Mouse (Mus musculus): Measurements from ENCODE around the gene Apoa2. TPM values are rescaled to one million over a fixed set of nuclear protein-coding genes. Genes with fewer than 3 reads are reported as not detected.
A peak's percentile ranks its signal among the peaks of the same experiment; 100 is the strongest.

Gene Apoa2
- polyA plus RNA-seq, 1 experiment from 2014 or later, result 4.2 TPM

DNA sequence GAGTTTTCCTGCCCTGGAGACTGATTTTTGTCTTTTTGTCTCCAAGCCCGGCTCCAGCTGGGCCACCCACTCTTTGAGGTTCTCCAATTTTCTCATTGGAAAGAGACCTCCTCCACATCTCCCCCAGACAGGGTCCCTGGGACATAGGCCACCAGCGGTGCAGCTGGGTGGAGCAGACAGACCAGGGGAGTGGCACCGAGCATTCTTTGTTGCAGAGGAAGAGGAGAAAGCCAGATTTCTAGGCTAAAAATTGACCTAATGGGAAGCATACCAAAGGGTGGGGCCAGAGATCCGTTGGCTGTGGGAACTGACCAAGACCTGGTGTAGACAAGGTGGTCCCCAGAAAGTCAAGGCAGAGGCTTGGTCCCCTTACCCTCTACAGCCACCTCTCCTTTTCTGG lies 23.1 kb downstream of the Apoa2 start:
- Histone ChIP-seq H3K36me3 (replicated peaks) (peaks cover 32% of the 10 kb centered on the region), H3K27ac (peak overlapping the region; percentile 95), H3K4me3 (peak overlapping the region; percentile 84), H3K9me3 (no peaks in the 10 kb centered on the region), H3K27me3 (ENCODE audit: poor library complexity, severe bottlenecking) (peaks cover 10% of the 10 kb centered on the region), H3K4me1 (peaks cover 71% of the 10 kb centered on the region)
- 37% methylated on average over 4 of the region's 4 CpGs for WGBS
- no peak for DNase-seq (ENCODE audit: extremely low spot score, low spot score)

- H3K4me3 ChIP-seq, result peak overlapping the region; percentile 84; the same call in 1 of the 2 replicates
- H3K27ac ChIP-seq, result peak overlapping the region; percentile 95
- peaks cover 77% of the 10 kb centered on the region for H3K4me1 ChIP-seq
- peaks cover 14% of the 10 kb centered on the region for H3K27me3 ChIP-seq (ENCODE audit: poor library complexity, severe bottlenecking)
- H3K9me3 ChIP-seq, result no peaks in the 10 kb centered on the region
- no peak for DNase-seq (ENCODE audit: extremely low spot score, low spot score)
- WGBS, result 31% methylated on average over 3 of the region's 3 CpGs
- peaks cover 30% of the 10 kb centered on the region for H3K36me3 ChIP-seq (replicated peaks)
Observed at GRCm38 (mm10) chr1:171248386-171249226, 23.8 kb downstream of the Apoa2 start.

DNA sequence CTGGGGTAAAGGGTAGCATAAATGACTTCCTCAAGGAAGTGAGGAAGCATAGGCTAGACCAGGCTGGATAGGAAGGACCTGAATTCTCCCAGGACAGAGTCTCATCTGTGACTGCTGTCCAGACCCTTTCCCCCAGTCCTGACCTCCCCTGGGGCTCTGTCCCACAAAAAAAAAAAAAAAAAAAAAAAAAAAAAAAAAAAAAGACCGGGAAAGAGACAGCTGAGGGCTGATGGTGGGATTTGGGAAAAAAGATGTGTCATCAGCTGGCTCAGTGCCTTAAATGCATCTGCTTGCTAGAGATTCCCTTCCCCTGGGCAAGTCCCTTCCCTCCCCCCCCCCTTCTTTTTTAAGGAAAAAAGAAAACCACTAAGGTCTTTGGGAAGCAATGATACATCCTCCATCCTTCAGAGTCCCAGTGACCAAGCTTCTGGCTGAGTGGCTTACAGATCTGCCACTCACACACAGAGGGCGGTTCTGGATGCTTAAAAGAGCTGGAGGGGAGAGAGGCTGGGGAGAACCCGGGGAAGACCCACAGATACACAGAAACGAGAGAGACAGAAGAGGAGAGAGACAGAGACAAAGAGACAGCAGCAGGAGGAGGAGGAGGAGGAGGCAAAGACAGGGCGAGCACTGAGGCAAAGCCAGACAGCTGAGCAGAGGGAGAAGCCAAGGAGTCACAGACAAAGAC lies 25.2 kb downstream of the Apoa2 start, which contains the start of gene Adamts4:
Gene Adamts4, plus strand, starts transcription at position 509 of the 688 bp plus-strand sequence.
- Histone ChIP-seq H3K9me3 (no peaks in the 10 kb centered on the region), H3K4me1 (peaks cover 77% of the 10 kb centered on the region), H3K36me3 (replicated peaks) (peaks cover 30% of the 10 kb centered on the region), H3K27ac (peak within 1 kb of the TSS; percentile 95), H3K4me3 (peak within 1 kb of the TSS; percentile 53), H3K27me3 (ENCODE audit: poor library complexity, severe bottlenecking) (peaks cover 14% of the 10 kb centered on the region)
- peak; percentile 54 for DNase-seq (ENCODE audit: extremely low spot score, low spot score)
- WGBS, result 12% methylated on average over 5 of the region's 5 CpGs

GRCm38 (mm10) chr1:171250680-171251593 lies 26.1 kb downstream of the Apoa2 start, which contains the start of gene Ndufs2:
Ndufs2 (minus strand) TSS chr1:171251388.
- 12% methylated on average over 26 of the region's 26 CpGs for WGBS

GRCm38 (mm10) chr1:171251594-171252324 lies 26.9 kb downstream of the Apoa2 start:
- 3% methylated on average over 13 of the region's 13 CpGs for WGBS
- Histone ChIP-seq H3K36me3 (replicated peaks) (peaks cover 37% of the 10 kb centered on the region), H3K4me3 (peak overlapping the region; percentile 53), H3K9me3 (no peaks in the 10 kb centered on the region), H3K27ac (peak overlapping the region; percentile 87), H3K27me3 (ENCODE audit: poor library complexity, severe bottlenecking) (peaks cover 14% of the 10 kb centered on the region), H3K4me1 (peaks cover 65% of the 10 kb centered on the region)
- DNase-seq (ENCODE audit: extremely low spot score, low spot score), result peak; percentile 56

More at GRCm38 (mm10) chr1:171250680-171251593, 26.1 kb downstream of the Apoa2 start, which contains the start of gene Ndufs2:
- H3K27ac ChIP-seq, result peak within 1 kb of the TSS; percentile 87
- H3K27me3 ChIP-seq (ENCODE audit: poor library complexity, severe bottlenecking), result peaks cover 14% of the 10 kb centered on the region
- peak within 1 kb of the TSS; percentile 53 for H3K4me3 ChIP-seq
- DNase-seq (ENCODE audit: extremely low spot score, low spot score), result no peak
- H3K4me1 ChIP-seq, result peaks cover 70% of the 10 kb centered on the region
- no peaks in the 10 kb centered on the region for H3K9me3 ChIP-seq
- peaks cover 29% of the 10 kb centered on the region for H3K36me3 ChIP-seq (replicated peaks)

GRCm38 (mm10) chr1:171252415-171252814 lies 27.6 kb downstream of the Apoa2 start:
- peaks cover 14% of the 10 kb centered on the region for H3K27me3 ChIP-seq (ENCODE audit: poor library complexity, severe bottlenecking)
- WGBS, result 42% methylated on average over 17 of the region's 17 CpGs
- H3K9me3 ChIP-seq, result no peaks in the 10 kb centered on the region
- peak overlapping the region; percentile 53 for H3K4me3 ChIP-seq
- no peak for DNase-seq (ENCODE audit: extremely low spot score, low spot score)
- peak overlapping the region; percentile 87 for H3K27ac ChIP-seq
- peaks cover 40% of the 10 kb centered on the region for H3K36me3 ChIP-seq (replicated peaks)
- peaks cover 64% of the 10 kb centered on the region for H3K4me1 ChIP-seq

DNA sequence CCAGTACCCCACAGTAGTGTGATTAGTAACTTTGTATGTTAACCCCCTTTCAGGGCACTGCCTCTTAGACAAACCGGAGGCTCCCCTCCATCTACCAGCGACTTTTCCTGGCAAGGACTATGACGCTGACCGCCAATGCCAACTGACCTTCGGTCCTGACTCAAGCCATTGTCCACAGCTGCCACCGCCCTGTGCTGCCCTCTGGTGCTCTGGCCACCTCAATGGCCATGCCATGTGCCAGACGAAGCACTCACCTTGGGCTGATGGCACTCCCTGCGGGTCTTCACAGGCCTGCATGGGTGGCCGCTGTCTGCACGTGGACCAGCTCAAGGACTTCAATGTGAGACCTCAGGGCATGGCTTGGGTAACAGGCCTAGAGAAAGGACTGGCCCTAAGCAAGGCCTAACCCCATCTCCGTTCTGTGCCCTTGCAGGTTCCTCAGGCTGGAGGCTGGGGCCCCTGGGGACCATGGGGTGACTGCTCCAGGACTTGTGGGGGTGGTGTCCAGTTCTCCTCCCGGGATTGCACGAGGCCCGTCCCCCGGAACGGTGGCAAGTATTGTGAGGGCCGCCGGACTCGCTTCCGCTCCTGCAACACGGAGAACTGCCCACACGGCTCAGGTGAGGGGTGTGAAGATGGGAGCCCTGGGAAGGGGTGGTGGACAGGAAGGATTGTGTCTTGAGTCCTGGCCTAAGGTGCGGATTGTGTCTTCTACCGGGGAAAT lies 31.4 kb downstream of the Apoa2 start:
- H3K36me3 ChIP-seq (replicated peaks), result peaks cover 56% of the 10 kb centered on the region
- peaks cover 12% of the 10 kb centered on the region for H3K27me3 ChIP-seq (ENCODE audit: poor library complexity, severe bottlenecking)
- H3K4me3 ChIP-seq, result no peak overlapping the region
- peaks cover 26% of the 10 kb centered on the region for H3K4me1 ChIP-seq
- WGBS, result 92% methylated on average over 24 of the region's 24 CpGs
- no peak for DNase-seq (ENCODE audit: extremely low spot score, low spot score)
- H3K27ac ChIP-seq, result 0 out of 2 replicates have a peak overlapping the region, but pooled peaks have one; percentile 0
- H3K9me3 ChIP-seq, result no peaks in the 10 kb centered on the region

DNA sequence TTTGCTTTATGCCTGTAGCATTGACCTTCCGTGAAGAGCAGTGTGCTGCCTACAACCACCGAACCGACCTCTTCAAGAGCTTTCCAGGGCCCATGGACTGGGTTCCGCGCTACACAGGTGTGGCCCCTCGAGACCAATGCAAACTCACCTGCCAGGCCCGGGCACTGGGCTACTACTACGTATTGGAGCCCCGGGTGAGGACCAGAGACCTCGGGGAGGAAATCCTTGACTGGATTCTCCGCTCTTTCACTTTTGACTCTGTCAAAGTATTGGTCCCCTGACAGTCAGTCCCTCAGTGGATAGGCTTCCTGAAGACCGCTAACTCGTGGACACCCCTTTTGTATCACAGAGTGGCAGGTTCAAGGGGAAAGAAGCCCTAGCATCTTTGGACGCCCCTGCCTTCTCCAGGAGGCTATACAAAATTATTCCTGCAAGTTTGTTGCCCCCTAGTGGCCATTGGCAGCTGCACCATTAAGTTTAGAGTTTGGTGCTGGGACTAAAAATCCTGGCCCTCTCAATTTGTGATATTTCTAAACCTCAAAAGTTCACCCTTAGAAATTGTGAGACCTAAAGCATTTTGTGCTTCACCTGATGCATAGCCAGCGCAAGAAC lies 32.2 kb downstream of the Apoa2 start:
- H3K9me3 ChIP-seq, result no peaks in the 10 kb centered on the region
- H3K27me3 ChIP-seq (ENCODE audit: poor library complexity, severe bottlenecking), result peaks cover 11% of the 10 kb centered on the region; the same call in 1 of the 2 replicates
- WGBS, result 69% methylated on average over 15 of the region's 15 CpGs
- peaks cover 19% of the 10 kb centered on the region for H3K4me1 ChIP-seq
- H3K4me3 ChIP-seq, result no peak overlapping the region
- H3K27ac ChIP-seq, result no peak overlapping the region
- H3K36me3 ChIP-seq (replicated peaks), result peaks cover 56% of the 10 kb centered on the region
- DNase-seq (ENCODE audit: extremely low spot score, low spot score), result peak; percentile 60

GRCm38 (mm10) chr1:171257781-171258180 lies 32.9 kb downstream of the Apoa2 start:
- Histone ChIP-seq H3K36me3 (replicated peaks) (peaks cover 53% of the 10 kb centered on the region), H3K4me3 (no peak overlapping the region), H3K27me3 (ENCODE audit: poor library complexity, severe bottlenecking) (peaks cover 8% of the 10 kb centered on the region; the same call in 1 of the 2 replicates), H3K27ac (no peak overlapping the region), H3K9me3 (no peaks in the 10 kb centered on the region), H3K4me1 (peaks cover 19% of the 10 kb centered on the region)
- no peak for DNase-seq (ENCODE audit: extremely low spot score, low spot score)
- WGBS, result 91% methylated on average over 9 of the region's 9 CpGs

DNA sequence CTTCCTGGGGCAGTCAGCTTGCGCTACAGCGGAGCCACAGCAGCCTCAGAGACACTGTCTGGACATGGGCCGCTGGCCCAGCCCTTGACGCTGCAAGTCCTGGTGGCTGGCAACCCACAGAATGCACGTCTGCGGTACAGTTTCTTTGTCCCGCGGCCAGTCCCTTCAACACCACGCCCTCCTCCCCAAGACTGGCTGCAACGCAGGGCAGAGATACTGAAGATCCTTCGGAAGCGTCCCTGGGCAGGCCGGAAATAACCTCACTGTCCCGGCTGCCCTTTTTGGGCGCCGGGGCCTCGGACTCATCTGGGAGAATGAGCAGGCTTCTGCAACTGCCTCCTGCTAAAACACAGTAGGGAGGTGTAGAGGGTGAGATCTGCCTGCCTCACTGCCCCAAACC lies 34.1 kb downstream of the Apoa2 start:
- Histone ChIP-seq H3K9me3 (no peaks in the 10 kb centered on the region), H3K27ac (no peak overlapping the region), H3K27me3 (ENCODE audit: poor library complexity, severe bottlenecking) (0 out of 2 replicates have a peak, but pooled peaks cover 3% of the 10 kb centered on the region), H3K36me3 (replicated peaks) (peaks cover 44% of the 10 kb centered on the region), H3K4me1 (peaks cover 22% of the 10 kb centered on the region), H3K4me3 (no peak overlapping the region)
- 86% methylated on average over 17 of the region's 17 CpGs for WGBS
- no peak for DNase-seq (ENCODE audit: extremely low spot score, low spot score)

- 90% methylated on average over 3 of the region's 3 CpGs for WGBS
- no peak overlapping the region for H3K27ac ChIP-seq
Observed at GRCm38 (mm10) chr1:171260316-171260715, 35.5 kb downstream of the Apoa2 start.

More at GRCm38 (mm10) chr1:171260316-171260715, 35.5 kb downstream of the Apoa2 start:
- no peak overlapping the region for H3K4me3 ChIP-seq
- peaks cover 22% of the 10 kb centered on the region for H3K4me1 ChIP-seq
- no peaks in the 10 kb centered on the region for H3K9me3 ChIP-seq
- peaks cover 31% of the 10 kb centered on the region for H3K36me3 ChIP-seq (replicated peaks)
- DNase-seq (ENCODE audit: extremely low spot score, low spot score), result no peak
- H3K27me3 ChIP-seq (ENCODE audit: poor library complexity, severe bottlenecking), result 0 out of 2 replicates have a peak, but pooled peaks cover 3% of the 10 kb centered on the region

All from forebrain, embryonic 10.5 days (tissue).